Mouse (Mus musculus) bone marrow macrophage, adult 2 months (primary cell): Measurements from ENCODE around the gene Slc22a16.

ENCODE experiments used
- CTCF ChIP-seq: IDR thresholded peaks from 2 replicates; pipeline ENCODE4 v1.5.1; 2012; ENCODE audit warnings: low read depth, mild to moderate bottlenecking, low read length, moderate library complexity
- POLR2A ChIP-seq: IDR thresholded peaks from 2 replicates; pipeline ENCODE4 v1.6.1; 2012; ENCODE audit warnings: mild to moderate bottlenecking, low read depth, low read length, borderline replicate concordance

GRCm38 (mm10) chr10:40604706-40605394, 34.7 kb downstream of the Slc22a16 start:
- TF ChIP-seq CTCF (no peak), POLR2A (no peak)
